ENCODE assay signal across 8 mouse cellular contexts in genomic region chr10:75835761-75836531, GRCm38 (mm10). TPM values are rescaled to one million over a fixed set of nuclear protein-coding genes. Genes with fewer than 3 reads are reported as not detected.
A peak's percentile ranks its signal among the peaks of the same experiment; 100 is the strongest.
DNase-seq lines count a peak whose midpoint lies in the region; ATAC-seq and TF ChIP-seq lines count a peak whose summit lies in the region.

No protein-coding gene starts in this region.

- no peak for ATAC-seq in heart, embryonic 14.5 days (ENCODE audit: insufficient number of reproducible peaks, insufficient read depth, low FRiP score, low read depth)
- ATAC-seq in embryonic facial prominence, embryonic 15.5 days (ENCODE audit: insufficient number of reproducible peaks, low FRiP score, low TSS enrichment, low read depth) = no peak
- ATAC-seq in lung, postnatal 0 days = peak; percentile 0; the same call in 1 of the 2 replicates

- H3K4me3 ChIP-seq in heart, embryonic 14.5 days (ENCODE audit: control insufficient read depth in 1 of 2, insufficient read depth in 1 of 2, low read depth in 1 of 2, low read length in 2 of 2) = peak overlapping the region in 1 of 2 experiments; percentile 49; a peak in 1 of 4 replicates
- H3K4me3 ChIP-seq in embryonic facial prominence, embryonic 15.5 days (replicated peaks) = peak overlapping the region; percentile 41
- H3K4me3 ChIP-seq in kidney, adult 2 months (ENCODE audit: insufficient read depth, low read depth, low read length) = no peak overlapping the region
- H3K4me3 ChIP-seq in lung, postnatal 0 days (ENCODE audit: low read depth, low read length) = no peak overlapping the region
- H3K4me3 ChIP-seq in thymus, adult 2 months (ENCODE audit: control insufficient read depth, insufficient read depth, low read length) = no peak overlapping the region

- H3K9me3 ChIP-seq in heart, embryonic 14.5 days (ENCODE audit: control insufficient read depth, low read length) = no peaks in the 10 kb centered on the region
- H3K9me3 ChIP-seq in embryonic facial prominence, embryonic 15.5 days (replicated peaks) = no peaks in the 10 kb centered on the region
- no peaks in the 10 kb centered on the region for H3K9me3 ChIP-seq in lung, postnatal 0 days (ENCODE audit: low read length)

- peak overlapping the region; percentile 86 for H3K4me2 ChIP-seq in heart, embryonic 14.5 days (ENCODE audit: low read length)
- H3K4me2 ChIP-seq in embryonic facial prominence, embryonic 15.5 days (replicated peaks) = peak overlapping the region; percentile 79
- H3K4me2 ChIP-seq in lung, postnatal 0 days (replicated peaks; ENCODE audit: low read depth, low read length) = peak overlapping the region; percentile 66

- 0 out of 2 replicates have a peak, but pooled peaks have one; percentile 11 for TF ChIP-seq CTCF in kidney, adult 2 months (conservative IDR thresholded peaks at IDR 0.05; ENCODE audit: insufficient read depth, insufficient read length, low read depth, low read length)
- peak; percentile 29; the same call in 1 of the 2 replicates for TF ChIP-seq CTCF in lung, postnatal 0 days (IDR thresholded peaks at IDR 0.05)
- no peak for TF ChIP-seq CTCF in thymus, adult 2 months (IDR thresholded peaks at IDR 0.05; ENCODE audit: borderline replicate concordance, control insufficient read depth, extremely low read depth, insufficient read depth, low read length, poor library complexity)

- peak overlapping the region; percentile 26; the same call in 1 of the 2 replicates for H3K9ac ChIP-seq in heart, embryonic 14.5 days (ENCODE audit: low read length)
- no peak overlapping the region for H3K9ac ChIP-seq in embryonic facial prominence, embryonic 15.5 days
- H3K9ac ChIP-seq in lung, postnatal 0 days (replicated peaks; ENCODE audit: low read depth) = no peak overlapping the region

- H3K27me3 ChIP-seq in heart, embryonic 14.5 days (ENCODE audit: control insufficient read depth, insufficient read depth, low read length) = peaks cover 7% of the 10 kb centered on the region; the same call in 1 of the 2 replicates
- 0 out of 2 replicates have a peak, but pooled peaks cover 9% of the 10 kb centered on the region for H3K27me3 ChIP-seq in embryonic facial prominence, embryonic 15.5 days
- H3K27me3 ChIP-seq in kidney, adult 2 months (replicated peaks; ENCODE audit: control insufficient read depth, insufficient read depth, low read length) = no peaks in the 10 kb centered on the region
- no peaks in the 10 kb centered on the region for H3K27me3 ChIP-seq in lung, postnatal 0 days (replicated peaks; ENCODE audit: insufficient read depth, low read length)
- no peaks in the 10 kb centered on the region for H3K27me3 ChIP-seq in thymus, adult 2 months (ENCODE audit: control insufficient read depth, insufficient read depth, low read length)

- TF ChIP-seq POLR2A in kidney, adult 2 months (IDR thresholded peaks at IDR 0.05; ENCODE audit: low read depth, low read length) = no peak
- TF ChIP-seq POLR2A in thymus, adult 2 months (IDR thresholded peaks at IDR 0.05; ENCODE audit: control insufficient read depth, extremely low read depth, insufficient read depth, low read length, poor library complexity) = 0 out of 2 replicates have a peak, but pooled peaks have one; percentile 15

- no peak overlapping the region for H3K27ac ChIP-seq in heart, embryonic 14.5 days (replicated peaks in 1 of 2; ENCODE audit: control insufficient read depth in 1 of 2, insufficient read depth in 1 of 2, low read depth in 2 of 2, low read length in 2 of 2)
- H3K27ac ChIP-seq in embryonic facial prominence, embryonic 15.5 days (replicated peaks) = 0 out of 2 replicates have a peak overlapping the region, but pooled peaks have one; percentile 22
- H3K27ac ChIP-seq in kidney, adult 2 months (ENCODE audit: insufficient read depth, low read depth, low read length) = peak overlapping the region; percentile 81
- peak overlapping the region; percentile 60; the same call in 1 of the 2 replicates for H3K27ac ChIP-seq in lung, postnatal 0 days (ENCODE audit: low read length)
- H3K27ac ChIP-seq in thymus, adult 2 months (ENCODE audit: control insufficient read depth, insufficient read depth, low read length) = peak overlapping the region; percentile 87

- 21% methylated on average over 9 of the region's 10 CpGs for WGBS in heart, embryonic 14.5 days
- 24% methylated on average over 9 of the region's 10 CpGs for WGBS in embryonic facial prominence, embryonic 15.5 days
- 8% methylated on average over 10 of the region's 10 CpGs for WGBS in kidney, adult 2 months
- WGBS in lung, postnatal 0 days = 16% methylated on average over 9 of the region's 10 CpGs
- under 1% methylated on average over 10 of the region's 10 CpGs for WGBS in thymus, adult 2 months

- H3K36me3 ChIP-seq in heart, embryonic 14.5 days (ENCODE audit: control insufficient read depth, insufficient read depth, low read length) = no peaks in the 10 kb centered on the region
- no peaks in the 10 kb centered on the region for H3K36me3 ChIP-seq in embryonic facial prominence, embryonic 15.5 days
- no peaks in the 10 kb centered on the region; the same call in 1 of the 2 replicates for H3K36me3 ChIP-seq in kidney, adult 2 months (ENCODE audit: control insufficient read depth, insufficient read depth, low read length)
- H3K36me3 ChIP-seq in lung, postnatal 0 days (ENCODE audit: insufficient read depth, low read length) = no peaks in the 10 kb centered on the region
- H3K36me3 ChIP-seq in thymus, adult 2 months (ENCODE audit: control insufficient read depth, insufficient read depth, low read length) = no peaks in the 10 kb centered on the region

- TF ChIP-seq EP300 in lung, postnatal 0 days (IDR thresholded peaks at IDR 0.05) = no peak

- peaks cover 15 to 31% of the 10 kb centered on the region in 2 experiments for H3K4me1 ChIP-seq in heart, embryonic 14.5 days (ENCODE audit: control insufficient read depth in 2 of 2, insufficient read depth in 2 of 2, low read length in 2 of 2)
- H3K4me1 ChIP-seq in embryonic facial prominence, embryonic 15.5 days = peaks cover 43% of the 10 kb centered on the region
- H3K4me1 ChIP-seq in kidney, adult 2 months (ENCODE audit: control insufficient read depth, insufficient read depth, low read length) = peaks cover 8% of the 10 kb centered on the region; the same call in 1 of the 2 replicates
- H3K4me1 ChIP-seq in lung, postnatal 0 days (ENCODE audit: insufficient read depth, low read depth, low read length) = peaks cover 5% of the 10 kb centered on the region; the same call in 1 of the 2 replicates
- H3K4me1 ChIP-seq in thymus, adult 2 months (replicated peaks; ENCODE audit: control insufficient read depth, insufficient read depth, low read length) = peaks cover 26% of the 10 kb centered on the region

- no peak for DNase-seq in heart, postnatal 4 days
- DNase-seq in kidney, adult 2 months = peak; percentile 96
- DNase-seq in lung, postnatal 0 days (ENCODE audit: low spot score) = peak; percentile 72
- DNase-seq in thymus, adult 2 months = peak; percentile 80
- no peak for DNase-seq in frontal cortex, postnatal 10 days (ENCODE audit: low spot score in 2 of 2)
- no peak for DNase-seq in urinary bladder, postnatal 4 days (ENCODE audit: low spot score in 2 of 2)

RNA-seq across cellular contexts. Expression of gene Gstt2, which starts 1.3 kb away (rescaled TPM):
- polyA plus RNA-seq in heart, embryonic 14.5 days (2014; fragmentation: Nextera tagmentation; extraction: Ambion mirVana) = 12.6 and 13.5 TPM in 2 replicates
- total RNA-seq in heart, postnatal 4 days (2021) = 1 to 10 TPM; 8.7 to 9.6 TPM
- 9.0 and 11.0 TPM in 2 replicates for polyA plus RNA-seq in embryonic facial prominence, embryonic 15.5 days (2015; fragmentation: Nextera tagmentation; extraction: Ambion mirVana)
- 1,054 and 1,473 TPM in 2 replicates for polyA plus RNA-seq in kidney, adult 2 months (2012; rRNA removed)
- polyA plus RNA-seq in lung, postnatal 0 days (2015; fragmentation: Nextera tagmentation; extraction: Ambion mirVana) = 40.6 and 44.7 TPM in 2 replicates
- polyA plus RNA-seq in thymus, adult 2 months (2012; rRNA removed) = 174 and 216 TPM in 2 replicates

RNA-seq across cellular contexts. Expression of gene Gstt4, which starts 13.6 kb away (rescaled TPM):
- not detected in 2 replicates for polyA plus RNA-seq in heart, embryonic 14.5 days (2014; fragmentation: Nextera tagmentation; extraction: Ambion mirVana)
- not detected for total RNA-seq in heart, postnatal 4 days (2021)
- not detected in 2 replicates for polyA plus RNA-seq in embryonic facial prominence, embryonic 15.5 days (2015; fragmentation: Nextera tagmentation; extraction: Ambion mirVana)
- polyA plus RNA-seq in kidney, adult 2 months (2012; rRNA removed) = 0.11 and 0.23 TPM in 2 replicates
- polyA plus RNA-seq in lung, postnatal 0 days (2015; fragmentation: Nextera tagmentation; extraction: Ambion mirVana) = not detected in 2 replicates
- 0.19 and 0.26 TPM in 2 replicates for polyA plus RNA-seq in thymus, adult 2 months (2012; rRNA removed)

RNA-seq across cellular contexts. Expression of gene Mif, which starts 24.1 kb away (rescaled TPM):
- polyA plus RNA-seq in heart, embryonic 14.5 days (2014; fragmentation: Nextera tagmentation; extraction: Ambion mirVana) = 2,486 and 2,703 TPM in 2 replicates
- 100 to 1,000 TPM; 422 to 490 TPM for total RNA-seq in heart, postnatal 4 days (2021)
- polyA plus RNA-seq in embryonic facial prominence, embryonic 15.5 days (2015; fragmentation: Nextera tagmentation; extraction: Ambion mirVana) = 1,283 and 1,429 TPM in 2 replicates
- 3,280 and 4,796 TPM in 2 replicates for polyA plus RNA-seq in kidney, adult 2 months (2012; rRNA removed)
- polyA plus RNA-seq in lung, postnatal 0 days (2015; fragmentation: Nextera tagmentation; extraction: Ambion mirVana) = 280 and 356 TPM in 2 replicates
- polyA plus RNA-seq in thymus, adult 2 months (2012; rRNA removed) = 1,833 and 2,007 TPM in 2 replicates

RNA-seq across cellular contexts. Expression of gene Gstt1, which starts 37.6 kb away (rescaled TPM):
- polyA plus RNA-seq in heart, embryonic 14.5 days (2014; fragmentation: Nextera tagmentation; extraction: Ambion mirVana) = 8.6 and 13.5 TPM in 2 replicates
- total RNA-seq in heart, postnatal 4 days (2021) = 1 to 10 TPM; 3.5 to 4.4 TPM
- 13.8 and 14.5 TPM in 2 replicates for polyA plus RNA-seq in embryonic facial prominence, embryonic 15.5 days (2015; fragmentation: Nextera tagmentation; extraction: Ambion mirVana)
- polyA plus RNA-seq in kidney, adult 2 months (2012; rRNA removed) = 492 and 514 TPM in 2 replicates
- 36.4 and 38.3 TPM in 2 replicates for polyA plus RNA-seq in lung, postnatal 0 days (2015; fragmentation: Nextera tagmentation; extraction: Ambion mirVana)
- 15.4 and 19.2 TPM in 2 replicates for polyA plus RNA-seq in thymus, adult 2 months (2012; rRNA removed)

RNA-seq across cellular contexts. Expression of gene Gstt3, which starts 54.7 kb away (rescaled TPM):
- 3.2 and 5.0 TPM in 2 replicates for polyA plus RNA-seq in heart, embryonic 14.5 days (2014; fragmentation: Nextera tagmentation; extraction: Ambion mirVana)
- 1 to 10 TPM; 1.2 to 1.3 TPM for total RNA-seq in heart, postnatal 4 days (2021)
- polyA plus RNA-seq in embryonic facial prominence, embryonic 15.5 days (2015; fragmentation: Nextera tagmentation; extraction: Ambion mirVana) = 17.1 and 18.1 TPM in 2 replicates
- 97.4 and 108 TPM in 2 replicates for polyA plus RNA-seq in kidney, adult 2 months (2012; rRNA removed)
- polyA plus RNA-seq in lung, postnatal 0 days (2015; fragmentation: Nextera tagmentation; extraction: Ambion mirVana) = 56.6 and 58.9 TPM in 2 replicates
- 7.7 and 8.6 TPM in 2 replicates for polyA plus RNA-seq in thymus, adult 2 months (2012; rRNA removed)

Comparison
In these comparisons a context has a peak if more than half of its experiments do, and no peak if none do; other contexts are left out.
1. H3K27ac ChIP-seq: peak in embryonic facial prominence, embryonic 15.5 days (single experiment), kidney, adult 2 months (single experiment), lung, postnatal 0 days (single experiment) and thymus, adult 2 months (single experiment); none in heart, embryonic 14.5 days (0 of 2).
2. DNase-seq: peak in kidney, adult 2 months (single experiment), lung, postnatal 0 days (single experiment) and thymus, adult 2 months (single experiment); none in heart, postnatal 4 days (single experiment), frontal cortex, postnatal 10 days (0 of 2) and urinary bladder, postnatal 4 days (0 of 2).
3. Peak in every context shown above with its lines, with median percentiles within 50 percentile points of each other: H3K4me2 ChIP-seq.